ENCODE assay signal across 25 mouse cellular contexts in genomic region chr13:110928894-110929293, GRCm38 (mm10).
DNase-seq lines count a peak whose midpoint lies in the region; ATAC-seq and TF ChIP-seq lines count a peak whose summit lies in the region.
"Had no signal": no experiment of that assay in that cellular context is flagged by ENCODE, and none has a peak within 500 bp of the region (broad histone marks: within the 10 kb centered on the region; RNA-seq: fewer than 3 reads in every experiment).

No protein-coding gene starts in this region.

- H3K27ac ChIP-seq in embryonic facial prominence, embryonic 14.5 days (replicated peaks; ENCODE audit: low read depth, low read length) = no peak overlapping the region
- H3K27ac ChIP-seq in embryonic facial prominence, embryonic 10.5 days (replicated peaks) = no peak overlapping the region
- peak overlapping the region; percentile 76 to 86 for H3K27ac ChIP-seq in heart, embryonic 14.5 days (replicated peaks in 1 of 2; ENCODE audit: control insufficient read depth in 1 of 2, insufficient read depth in 1 of 2, low read depth in 2 of 2, low read length in 2 of 2)
- H3K27ac ChIP-seq in lung, embryonic 15.5 days = no peak overlapping the region
- H3K27ac ChIP-seq in hindbrain, embryonic 14.5 days = no peak overlapping the region
- H3K27ac ChIP-seq: forebrain, embryonic 10.5 days; forebrain, embryonic 15.5 days; hindbrain, embryonic 13.5 days; liver, embryonic 14.5 days; midbrain, embryonic 12.5 days; neural tube, embryonic 13.5 days had no signal

- intact Hi-C loops in heart, postnatal 25 days (cut with DNase I) = no loop called here

- H3K4me3 ChIP-seq in embryonic facial prominence, embryonic 14.5 days (ENCODE audit: low read depth, low read length) = no peak overlapping the region
- no peak overlapping the region for H3K4me3 ChIP-seq in embryonic facial prominence, embryonic 10.5 days
- H3K4me3 ChIP-seq in heart, embryonic 14.5 days (ENCODE audit: control insufficient read depth in 1 of 2, insufficient read depth in 1 of 2, low read depth in 1 of 2, low read length in 2 of 2) = no peak overlapping the region
- no peak overlapping the region for H3K4me3 ChIP-seq in lung, embryonic 15.5 days
- no peak overlapping the region for H3K4me3 ChIP-seq in myocyte
- H3K4me3 ChIP-seq in hindbrain, embryonic 14.5 days (replicated peaks; ENCODE audit: low read length) = no peak overlapping the region
- H3K4me3 ChIP-seq: forebrain, embryonic 10.5 days; forebrain, embryonic 15.5 days; hindbrain, embryonic 13.5 days; megakaryocyte, embryonic 14.5 days; midbrain, embryonic 12.5 days; neural tube, embryonic 13.5 days had no signal

- 72% methylated on average over 3 of the region's 3 CpGs for WGBS in embryonic facial prominence, embryonic 14.5 days
- WGBS in embryonic facial prominence, embryonic 10.5 days = 82% methylated on average over 3 of the region's 3 CpGs
- 73% methylated on average over 3 of the region's 3 CpGs for WGBS in heart, embryonic 14.5 days
- WGBS in lung, embryonic 15.5 days = 56% methylated on average over 3 of the region's 3 CpGs
- 88% methylated on average over 3 of the region's 3 CpGs for WGBS in hindbrain, embryonic 14.5 days

- no peaks in the 10 kb centered on the region for H3K4me1 ChIP-seq in embryonic facial prominence, embryonic 14.5 days (ENCODE audit: control insufficient read depth, insufficient read depth, low read length)
- H3K4me1 ChIP-seq in embryonic facial prominence, embryonic 10.5 days = no peaks in the 10 kb centered on the region
- H3K4me1 ChIP-seq in heart, embryonic 14.5 days (ENCODE audit: control insufficient read depth in 2 of 2, insufficient read depth in 2 of 2, low read length in 2 of 2) = peaks cover 5 to 12% of the 10 kb centered on the region in 2 experiments
- no peaks in the 10 kb centered on the region for H3K4me1 ChIP-seq in lung, embryonic 15.5 days
- H3K4me1 ChIP-seq in hindbrain, embryonic 14.5 days (replicated peaks; ENCODE audit: control insufficient read depth, insufficient read depth, low read length) = no peaks in the 10 kb centered on the region
- H3K4me1 ChIP-seq: forebrain, embryonic 10.5 days; forebrain, embryonic 15.5 days; hindbrain, embryonic 13.5 days; megakaryocyte, embryonic 14.5 days; midbrain, embryonic 12.5 days; neural tube, embryonic 13.5 days had no signal

- TF ChIP-seq POLR2A in myocyte (IDR thresholded peaks at IDR 0.05; ENCODE audit: insufficient read length, low read depth) = no peak

- no peak overlapping the region for H3K4me2 ChIP-seq in embryonic facial prominence, embryonic 14.5 days (ENCODE audit: low read depth, low read length)
- H3K4me2 ChIP-seq in heart, embryonic 14.5 days (ENCODE audit: low read length) = no peak overlapping the region
- H3K4me2 ChIP-seq in lung, embryonic 15.5 days = no peak overlapping the region
- H3K4me2 ChIP-seq in myocyte (ENCODE audit: low read depth) = peak overlapping the region; percentile 48
- no peak overlapping the region for H3K4me2 ChIP-seq in hindbrain, embryonic 14.5 days (replicated peaks)
- H3K4me2 ChIP-seq: forebrain, embryonic 15.5 days; hindbrain, embryonic 13.5 days; midbrain, embryonic 12.5 days; neural tube, embryonic 13.5 days had no signal

- H3K36me3 ChIP-seq in embryonic facial prominence, embryonic 14.5 days (ENCODE audit: control insufficient read depth, insufficient read depth, low read length) = no peaks in the 10 kb centered on the region
- no peaks in the 10 kb centered on the region for H3K36me3 ChIP-seq in embryonic facial prominence, embryonic 10.5 days (replicated peaks)
- H3K36me3 ChIP-seq in heart, embryonic 14.5 days (ENCODE audit: control insufficient read depth, insufficient read depth, low read length) = no peaks in the 10 kb centered on the region
- H3K36me3 ChIP-seq in lung, embryonic 15.5 days = no peaks in the 10 kb centered on the region
- H3K36me3 ChIP-seq in myocyte (ENCODE audit: control insufficient read depth, insufficient read depth) = no peaks in the 10 kb centered on the region
- no peaks in the 10 kb centered on the region for H3K36me3 ChIP-seq in hindbrain, embryonic 14.5 days (replicated peaks; ENCODE audit: control insufficient read depth, insufficient read depth)
- H3K36me3 ChIP-seq: forebrain, embryonic 10.5 days; forebrain, embryonic 15.5 days; G1E; hindbrain, embryonic 13.5 days; midbrain, embryonic 12.5 days; neural tube, embryonic 13.5 days had no signal

- ATAC-seq in embryonic facial prominence, embryonic 14.5 days (ENCODE audit: low read depth) = no peak
- ATAC-seq in heart, embryonic 14.5 days (ENCODE audit: insufficient number of reproducible peaks, insufficient read depth, low FRiP score, low read depth) = no peak
- peak; percentile 57; the same call in 1 of the 2 replicates for ATAC-seq in lung, embryonic 15.5 days (ENCODE audit: borderline replicate concordance, extremely low read depth, low FRiP score, low TSS enrichment)
- no peak for ATAC-seq in hindbrain, embryonic 14.5 days (ENCODE audit: low FRiP score)
- ATAC-seq: forebrain, embryonic 15.5 days; intestine, postnatal 0 days had no signal

- no peaks in the 10 kb centered on the region for H3K9me3 ChIP-seq in embryonic facial prominence, embryonic 14.5 days (ENCODE audit: control insufficient read depth, low read length)
- no peaks in the 10 kb centered on the region for H3K9me3 ChIP-seq in embryonic facial prominence, embryonic 10.5 days
- no peaks in the 10 kb centered on the region for H3K9me3 ChIP-seq in heart, embryonic 14.5 days (ENCODE audit: control insufficient read depth, low read length)
- H3K9me3 ChIP-seq in lung, embryonic 15.5 days = no peaks in the 10 kb centered on the region
- H3K9me3 ChIP-seq in hindbrain, embryonic 14.5 days (ENCODE audit: control insufficient read depth, low read length) = no peaks in the 10 kb centered on the region
- H3K9me3 ChIP-seq: forebrain, embryonic 10.5 days; forebrain, embryonic 15.5 days; G1E; hindbrain, embryonic 13.5 days; megakaryocyte, embryonic 14.5 days; midbrain, embryonic 12.5 days; neural tube, embryonic 13.5 days had no signal

- H3ac ChIP-seq in myocyte (ENCODE audit: control insufficient read depth, insufficient read length) = no peak overlapping the region

- peak; percentile 19 for DNase-seq in embryonic facial prominence, embryonic 14.5 days (ENCODE audit: low spot score)
- no peak for DNase-seq in embryonic facial prominence, embryonic 10.5 days (ENCODE audit: low spot score)
- DNase-seq in heart, postnatal 25 days (ENCODE audit: low spot score) = no peak
- no peak for DNase-seq in lung, postnatal 25 days (ENCODE audit: low spot score)
- DNase-seq in hindbrain, embryonic 14.5 days (ENCODE audit: low spot score) = no peak
- DNase-seq: cerebellum, adult 8-10 months; cerebellum, postnatal 25 days; kidney, postnatal 14 days; layer of hippocampus, adult 9-11 months; liver; thymus, adult 2 months; thymus, postnatal 36 days had no signal

- H3K27me3 ChIP-seq in embryonic facial prominence, embryonic 14.5 days (replicated peaks; ENCODE audit: control insufficient read depth, insufficient read depth, low read length) = no peaks in the 10 kb centered on the region
- no peaks in the 10 kb centered on the region for H3K27me3 ChIP-seq in embryonic facial prominence, embryonic 10.5 days (replicated peaks; ENCODE audit: low read depth, poor library complexity, severe bottlenecking)
- H3K27me3 ChIP-seq in heart, embryonic 14.5 days (ENCODE audit: control insufficient read depth, insufficient read depth, low read length) = no peaks in the 10 kb centered on the region
- no peaks in the 10 kb centered on the region for H3K27me3 ChIP-seq in lung, embryonic 15.5 days
- H3K27me3 ChIP-seq in myocyte (ENCODE audit: control insufficient read depth, insufficient read depth, insufficient read length) = no peaks in the 10 kb centered on the region
- no peaks in the 10 kb centered on the region for H3K27me3 ChIP-seq in hindbrain, embryonic 14.5 days (ENCODE audit: control insufficient read depth, insufficient read depth, low read length)
- H3K27me3 ChIP-seq: forebrain, embryonic 15.5 days; hindbrain, embryonic 13.5 days; megakaryocyte, embryonic 14.5 days; midbrain, embryonic 12.5 days; neural tube, embryonic 13.5 days; Patski had no signal

- H3K79me2 ChIP-seq in myocyte (ENCODE audit: control insufficient read depth, insufficient read depth) = no peaks in the 10 kb centered on the region

- no peak overlapping the region for H3K9ac ChIP-seq in embryonic facial prominence, embryonic 14.5 days (ENCODE audit: low read depth, low read length)
- H3K9ac ChIP-seq in heart, embryonic 14.5 days (ENCODE audit: low read length) = no peak overlapping the region
- H3K9ac ChIP-seq in lung, embryonic 15.5 days = no peak overlapping the region
- H3K9ac ChIP-seq in hindbrain, embryonic 14.5 days = no peak overlapping the region
- H3K9ac ChIP-seq: forebrain, embryonic 15.5 days; hindbrain, embryonic 13.5 days; liver, embryonic 14.5 days; midbrain, embryonic 12.5 days; neural tube, embryonic 13.5 days had no signal

TF ChIP-seq in myocyte, 11 proteins besides CTCF, POLR2A, EP300 and RAD21:
- TF ChIP-seq E2F4 (IDR thresholded peaks at IDR 0.05; ENCODE audit: insufficient read depth) (no peak), SRF (IDR thresholded peaks at IDR 0.05; ENCODE audit: control insufficient read depth, insufficient read length, low read depth) (no peak), MYOD1 (IDR thresholded peaks at IDR 0.05; ENCODE audit: control insufficient read depth in 1 of 3, insufficient read length in 2 of 3, low read depth in 2 of 3) (no peak), TCF3 (IDR thresholded peaks at IDR 0.05; ENCODE audit: insufficient read length, low read depth) (no peak), USF1 (IDR thresholded peaks at IDR 0.05; ENCODE audit: low read depth) (no peak), CEBPB (IDR thresholded peaks at IDR 0.05; ENCODE audit: insufficient read depth, poor library complexity, severe bottlenecking) (no peak), REST (IDR thresholded peaks at IDR 0.05; ENCODE audit: insufficient read depth, insufficient read length) (no peak), MYOG (IDR thresholded peaks at IDR 0.05; ENCODE audit: control insufficient read depth in 1 of 3, insufficient read depth in 1 of 3, insufficient read length in 2 of 3, low read depth in 2 of 3) (no peak), POLR2AphosphoS2 (IDR thresholded peaks at IDR 0.05; ENCODE audit: insufficient read length, low read depth) (no peak), TCF12 (IDR thresholded peaks at IDR 0.05; ENCODE audit: insufficient read depth, poor library complexity, severe bottlenecking) (no peak), MAX (IDR thresholded peaks at IDR 0.05; ENCODE audit: low read depth) (no peak)

Comparison
In these comparisons a context has a peak if more than half of its experiments do, and no peak if none do; other contexts are left out.
1. H3K27ac ChIP-seq: peak in heart, embryonic 14.5 days (2 of 2); none in embryonic facial prominence, embryonic 14.5 days (single experiment), embryonic facial prominence, embryonic 10.5 days (single experiment), lung, embryonic 15.5 days (single experiment) and hindbrain, embryonic 14.5 days (single experiment).